In the genomic region with DNA sequence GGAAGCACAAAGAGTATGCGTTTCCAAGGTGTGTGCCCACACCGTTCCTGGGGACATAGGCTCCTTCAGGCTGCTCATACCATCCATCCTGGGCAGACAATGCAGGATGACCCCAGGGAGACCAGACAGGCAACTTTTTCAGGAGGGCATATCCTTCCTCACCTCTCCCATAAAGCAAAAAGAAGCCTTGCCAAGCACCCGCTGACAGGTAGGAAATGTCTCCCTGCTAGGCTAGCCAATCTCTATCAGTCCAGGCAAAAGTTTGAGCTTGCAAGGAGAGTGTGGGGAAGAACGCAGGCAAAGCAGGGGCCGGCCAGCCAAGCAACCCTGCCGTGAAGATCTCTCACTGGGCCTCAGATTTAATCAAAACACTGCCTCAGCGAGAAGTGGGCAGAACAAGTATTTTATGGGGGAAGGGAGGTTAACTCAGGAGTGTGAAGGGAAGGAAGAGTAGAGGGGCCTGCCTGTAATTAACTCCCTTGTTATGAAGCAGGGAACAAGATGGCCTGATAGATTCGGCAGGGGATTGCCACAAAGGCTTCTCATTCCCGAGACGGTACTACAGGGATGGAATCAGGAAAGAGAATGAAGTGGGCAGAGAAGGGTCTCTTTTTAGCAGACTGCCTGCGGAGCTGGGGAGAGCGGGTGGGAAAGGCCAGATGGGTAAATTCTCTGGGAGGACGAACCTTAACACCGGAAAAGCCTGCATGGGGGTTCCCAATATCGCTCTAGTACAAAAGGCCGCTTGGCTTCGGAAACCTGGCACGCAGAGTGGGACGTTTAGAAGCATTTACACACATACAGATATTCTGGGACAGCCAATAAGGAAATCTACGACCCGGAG, we compare ENCODE assay signal across 7 mouse cellular contexts. TPM values are rescaled to one million over a fixed set of nuclear protein-coding genes. Genes with fewer than 3 reads are reported as not detected.
DNase-seq lines count a peak whose midpoint lies in the region; ATAC-seq and TF ChIP-seq lines count a peak whose summit lies in the region.

No protein-coding gene starts in this region.

- H3K36me3 ChIP-seq in MEL (ENCODE audit: control insufficient read depth in 1 of 2, insufficient read depth in 2 of 2, low read length in 2 of 2), result peaks cover 0 to 9% of the 10 kb centered on the region in 2 experiments; a peak in 2 of 4 replicates
- H3K36me3 ChIP-seq in embryonic facial prominence, embryonic 11.5 days (replicated peaks; ENCODE audit: control insufficient read depth, insufficient read depth, low read depth, low read length), result no peaks in the 10 kb centered on the region
- H3K36me3 ChIP-seq in hindbrain, postnatal 0 days (ENCODE audit: insufficient read depth, low read length), result no peaks in the 10 kb centered on the region
- no peaks in the 10 kb centered on the region for H3K36me3 ChIP-seq in liver, postnatal 0 days (replicated peaks; ENCODE audit: insufficient read depth, low read length)

- H3K9me3 ChIP-seq in MEL (replicated peaks; ENCODE audit: insufficient read depth, low read length), result no peaks in the 10 kb centered on the region
- no peaks in the 10 kb centered on the region for H3K9me3 ChIP-seq in embryonic facial prominence, embryonic 11.5 days (replicated peaks; ENCODE audit: control insufficient read depth, low read length)
- H3K9me3 ChIP-seq in hindbrain, postnatal 0 days (ENCODE audit: low read length), result no peaks in the 10 kb centered on the region
- no peaks in the 10 kb centered on the region for H3K9me3 ChIP-seq in liver, postnatal 0 days (ENCODE audit: low read length)

- whole genome bisulfite sequencing in embryonic facial prominence, embryonic 11.5 days, result 2% methylated on average over 21 of the region's 21 CpGs
- 4% methylated on average over 21 of the region's 21 CpGs for WGBS in hindbrain, postnatal 0 days
- WGBS in liver, postnatal 0 days (ENCODE audit: insufficient replicate concordance), result 11% methylated on average over 21 of the region's 21 CpGs

- peak overlapping the region; percentile 15; the same call in 1 of the 2 replicates for H3K27ac ChIP-seq in MEL (ENCODE audit: control insufficient read depth, low read depth, low read length)
- H3K27ac ChIP-seq in embryonic facial prominence, embryonic 11.5 days (replicated peaks; ENCODE audit: low read depth, low read length), result peak overlapping the region; percentile 41; the same call in 1 of the 2 replicates
- no peak overlapping the region for H3K27ac ChIP-seq in hindbrain, postnatal 0 days
- H3K27ac ChIP-seq in liver, postnatal 0 days (ENCODE audit: low read depth), result peak overlapping the region; percentile 99; the same call in 1 of the 2 replicates

- H3K4me2 ChIP-seq in embryonic facial prominence, embryonic 11.5 days (ENCODE audit: low read depth, low read length), result peak overlapping the region; percentile 99
- H3K4me2 ChIP-seq in hindbrain, postnatal 0 days (ENCODE audit: low read depth, low read length), result peak overlapping the region; percentile 83
- peak overlapping the region; percentile 99 for H3K4me2 ChIP-seq in liver, postnatal 0 days (ENCODE audit: low read depth, low read length)

- TF ChIP-seq EP300 in MEL (IDR thresholded peaks at IDR 0.05; ENCODE audit: low read depth in 1 of 2, low read length in 2 of 2), result no peak
- TF ChIP-seq EP300 in liver, postnatal 0 days (IDR thresholded peaks at IDR 0.05; ENCODE audit: low read depth), result no peak

- H3K27me3 ChIP-seq in MEL (ENCODE audit: control insufficient read depth in 1 of 2, insufficient read depth in 2 of 2, low read length in 2 of 2), result no peaks in the 10 kb centered on the region
- H3K27me3 ChIP-seq in embryonic facial prominence, embryonic 11.5 days (ENCODE audit: control insufficient read depth, insufficient read depth, low read length), result no peaks in the 10 kb centered on the region
- H3K27me3 ChIP-seq in hindbrain, postnatal 0 days (ENCODE audit: insufficient read depth, low read length), result no peaks in the 10 kb centered on the region
- peaks cover 22% of the 10 kb centered on the region for H3K27me3 ChIP-seq in liver, postnatal 0 days (ENCODE audit: insufficient read depth, low read length)

- no peak for TF ChIP-seq RAD21 in MEL (IDR thresholded peaks at IDR 0.05; ENCODE audit: low read depth, low read length)

- H3K9ac ChIP-seq in MEL (ENCODE audit: control insufficient read depth, low read depth, low read length, poor library complexity, severe bottlenecking), result peak overlapping the region; percentile 86
- peak overlapping the region; percentile 83 for H3K9ac ChIP-seq in embryonic facial prominence, embryonic 11.5 days (replicated peaks; ENCODE audit: low read length)
- H3K9ac ChIP-seq in hindbrain, postnatal 0 days (replicated peaks; ENCODE audit: low read length), result peak overlapping the region; percentile 72
- H3K9ac ChIP-seq in liver, postnatal 0 days (replicated peaks), result peak overlapping the region; percentile 93

- TF ChIP-seq POLR2A in MEL (IDR thresholded peaks at IDR 0.05; ENCODE audit: control insufficient read depth in 1 of 2, insufficient read depth in 1 of 2, low read depth in 1 of 2, low read length in 2 of 2, poor library complexity in 1 of 2), result no peak

- H3K4me3 ChIP-seq in MEL (ENCODE audit: control insufficient read depth in 1 of 2, insufficient read depth in 1 of 2, low read depth in 2 of 2, low read length in 2 of 2), result peak overlapping the region; percentile 57 to 90
- H3K4me3 ChIP-seq in embryonic facial prominence, embryonic 11.5 days (ENCODE audit: low read depth, low read length), result peak overlapping the region; percentile 58
- peak overlapping the region; percentile 77 for H3K4me3 ChIP-seq in hindbrain, postnatal 0 days (ENCODE audit: low read length)
- H3K4me3 ChIP-seq in liver, postnatal 0 days (ENCODE audit: low read depth, low read length), result peak overlapping the region; percentile 86

- peak; percentile 33 for DNase-seq in MEL (ENCODE audit: low read depth, low spot score)
- peak; percentile 37 for DNase-seq in embryonic facial prominence, embryonic 11.5 days (ENCODE audit: low spot score)
- DNase-seq in hindbrain, postnatal 0 days (ENCODE audit: low spot score), result peak; percentile 22
- no peak for DNase-seq in liver, postnatal 0 days
- DNase-seq in thymus, postnatal 36 days, result no peak
- DNase-seq in T-cell, adult 2 months (ENCODE audit: low spot score), result no peak
- no peak for DNase-seq in left cerebral cortex, postnatal 14 days (ENCODE audit: low spot score in 2 of 2)

- no peak for ATAC-seq in embryonic facial prominence, embryonic 11.5 days (replicated peaks; ENCODE audit: insufficient number of reproducible peaks, low FRiP score, low TSS enrichment, low read depth)
- ATAC-seq in hindbrain, postnatal 0 days, result no peak
- ATAC-seq in liver, postnatal 0 days, result no peak

- TF ChIP-seq CTCF in MEL (IDR thresholded peaks at IDR 0.05 in 2 of 3, conservative IDR thresholded peaks at IDR 0.05 in 1 of 3; ENCODE audit: control insufficient read depth in 1 of 3, insufficient read depth in 1 of 3, low read depth in 2 of 3, low read length in 3 of 3, poor library complexity in 1 of 3, severe bottlenecking in 1 of 3), result no peak
- no peak for TF ChIP-seq CTCF in hindbrain, postnatal 0 days (IDR thresholded peaks at IDR 0.05; ENCODE audit: low read depth)
- no peak for TF ChIP-seq CTCF in liver, postnatal 0 days (IDR thresholded peaks at IDR 0.05; ENCODE audit: low read depth)

- intact Hi-C loops in left cerebral cortex, postnatal 14 days (cut with DNase I), result loop anchor here (2.0 kb wide), 1 partner anchor 110 kb away; no protein-coding TSS in a partner anchor

- peaks cover 14% of the 10 kb centered on the region for H3K79me2 ChIP-seq in MEL (ENCODE audit: control insufficient read depth, insufficient read depth, low read length, poor library complexity)

- peaks cover 4 to 16% of the 10 kb centered on the region in 2 experiments; a peak in 3 of 4 replicates for H3K4me1 ChIP-seq in MEL (ENCODE audit: control insufficient read depth in 1 of 2, insufficient read depth in 2 of 2, low read length in 2 of 2)
- peaks cover 11% of the 10 kb centered on the region for H3K4me1 ChIP-seq in embryonic facial prominence, embryonic 11.5 days (ENCODE audit: control insufficient read depth, insufficient read depth, low read length)
- peaks cover 10% of the 10 kb centered on the region; the same call in 1 of the 2 replicates for H3K4me1 ChIP-seq in hindbrain, postnatal 0 days (ENCODE audit: insufficient read depth, low read length)
- H3K4me1 ChIP-seq in liver, postnatal 0 days (ENCODE audit: insufficient read depth), result peaks cover 44% of the 10 kb centered on the region

TF ChIP-seq in MEL, 35 proteins besides CTCF, POLR2A, EP300 and RAD21:
- no peak for TF ChIP-seq SIN3A (IDR thresholded peaks at IDR 0.05; ENCODE audit: low read length)
- no peak for TF ChIP-seq ELF1 (IDR thresholded peaks at IDR 0.05; ENCODE audit: low read depth, low read length)
- TF ChIP-seq MEF2A (IDR thresholded peaks at IDR 0.05; ENCODE audit: extremely low read depth, insufficient replicate concordance, low read depth, low read length, poor library complexity, severe bottlenecking), result no peak
- TF ChIP-seq KAT2A (conservative IDR thresholded peaks at IDR 0.05; ENCODE audit: low read depth, low read length), result no peak
- TF ChIP-seq NELFE (IDR thresholded peaks at IDR 0.05; ENCODE audit: low read depth, low read length), result no peak
- TF ChIP-seq UBTF (IDR thresholded peaks at IDR 0.05; ENCODE audit: borderline replicate concordance, insufficient read depth, low read depth, low read length), result no peak
- TF ChIP-seq GABPA (IDR thresholded peaks at IDR 0.05; ENCODE audit: low read depth, low read length), result no peak
- TF ChIP-seq MYB (IDR thresholded peaks at IDR 0.05; ENCODE audit: low read depth, low read length), result no peak
- TF ChIP-seq GATA1 (IDR thresholded peaks at IDR 0.05; ENCODE audit: low read depth, low read length), result no peak
- TF ChIP-seq MXI1 (IDR thresholded peaks at IDR 0.05; ENCODE audit: low read depth, low read length), result no peak
- TF ChIP-seq SMC3 (IDR thresholded peaks at IDR 0.05; ENCODE audit: low read depth, low read length), result no peak
- no peak for TF ChIP-seq CHD1 (IDR thresholded peaks at IDR 0.05; ENCODE audit: low read depth, low read length)
- TF ChIP-seq ZMIZ1 (IDR thresholded peaks at IDR 0.05; ENCODE audit: low read depth, low read length), result no peak
- no peak for TF ChIP-seq RCOR1 (IDR thresholded peaks at IDR 0.05; ENCODE audit: low read depth, low read length)
- TF ChIP-seq HCFC1 (IDR thresholded peaks at IDR 0.05; ENCODE audit: low read depth, low read length), result no peak

RNA-seq across cellular contexts. Expression of a gene that starts 3.7 kb away (rescaled TPM):
- total RNA-seq in MEL (2012; rRNA removed), result 4.7 and 5.2 TPM in 2 replicates
- 10 to 100 TPM in 1 of 2 experiments, not detected in 1; 13.9 TPM for polyA plus RNA-seq in MEL (2012; ENCODE audit: insufficient read depth in 1 of 2, insufficient read length in 2 of 2, low read depth in 1 of 2, low replicate concordance in 2 of 2, missing spikeins in 1 of 2)
- polyA plus RNA-seq in embryonic facial prominence, embryonic 11.5 days (2014; fragmentation: Nextera tagmentation; extraction: Ambion mirVana), result 5.8 and 7.5 TPM in 2 replicates
- 29.0 and 33.6 TPM in 2 replicates for total RNA-seq in hindbrain, postnatal 0 days (2014; rRNA removed)
- 5.5 and 6.1 TPM in 2 replicates for polyA plus RNA-seq in hindbrain, postnatal 0 days (2015; fragmentation: Nextera tagmentation; extraction: Ambion mirVana)
- polyA plus RNA-seq in liver, postnatal 0 days (2015; fragmentation: Nextera tagmentation; extraction: Ambion mirVana), result 2.5 and 3.2 TPM in 2 replicates
- 10 to 100 TPM; 12.1 to 15.0 TPM for total RNA-seq in left cerebral cortex, postnatal 14 days (2021)

Comparison
In these comparisons a context has a peak if more than half of its experiments do, and no peak if none do; other contexts are left out.
1. DNase-seq: peak in MEL (single experiment), embryonic facial prominence, embryonic 11.5 days (single experiment) and hindbrain, postnatal 0 days (single experiment); none in liver, postnatal 0 days (single experiment), thymus, postnatal 36 days (0 of 2), T-cell, adult 2 months (single experiment) and left cerebral cortex, postnatal 14 days (0 of 2).
2. Peak in every context shown above with its lines, with median percentiles within 50 percentile points of each other: H3K4me3 ChIP-seq, H3K9ac ChIP-seq and H3K4me2 ChIP-seq.